Mouse (Mus musculus): ENCODE measurements at regions not wholly inside any gene's neighbourhood (a gene's known extent, or its start where the extent isn't known, plus 50 kb on each side); places are given as distances from the start of the nearest gene placed in this dataset.

GRCm38 (mm10) chr10:16640136-16640535, 1082.9 kb upstream of the Cited2 start:
- no peak for TF ChIP-seq CTCF (conservative IDR thresholded peaks at IDR 0.05; ENCODE audit: low read length)
- no peak for TF ChIP-seq POU5F1 (IDR thresholded peaks at IDR 0.05; ENCODE audit: borderline replicate concordance, low read length)
